In the genomic region with DNA sequence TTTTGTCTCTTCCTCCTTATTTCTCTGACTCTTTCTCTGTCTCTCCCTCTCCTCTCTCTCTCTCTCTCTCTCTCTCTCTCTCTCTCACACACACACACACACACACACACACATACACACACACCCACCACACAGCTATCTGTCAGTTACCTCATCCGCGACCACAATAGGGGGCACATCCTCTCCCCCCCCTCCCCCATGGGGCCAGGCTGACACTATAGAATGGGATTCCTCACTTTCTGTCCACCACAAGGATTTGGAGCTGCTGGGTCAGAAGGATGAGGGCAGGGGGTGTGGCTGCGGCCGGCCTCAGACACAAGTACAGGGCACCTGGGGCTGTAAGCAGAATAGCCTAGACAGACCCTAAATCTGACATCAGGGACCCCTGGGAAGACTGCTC, we compare ENCODE assay signal across 19 mouse cellular contexts.
"Had no signal": no experiment of that assay in that cellular context is flagged by ENCODE, and none has a peak within 500 bp of the region (broad histone marks: within the 10 kb centered on the region; RNA-seq: fewer than 3 reads in every experiment).

No protein-coding gene starts in this region.

- H3K9ac ChIP-seq: limb, embryonic 13.5 days; liver, embryonic 12.5 days; liver, embryonic 15.5 days; lung, embryonic 15.5 days; midbrain, embryonic 13.5 days had no signal

- DNase-seq: kidney, adult 2 months; kidney, postnatal 10 days; kidney, postnatal 36 days; left cerebral cortex, postnatal 4 days; liver; lung, adult 18-20 months; lung, postnatal 10 days; lung, postnatal 36 days had no signal

- H3K4me2 ChIP-seq: limb, embryonic 13.5 days; liver, embryonic 12.5 days; liver, embryonic 15.5 days; lung, embryonic 15.5 days; midbrain, embryonic 13.5 days; neural tube, embryonic 13.5 days had no signal

- ATAC-seq: intestine, postnatal 0 days; liver, embryonic 12.5 days; midbrain, embryonic 13.5 days; midbrain, embryonic 16.5 days had no signal

- H3K4me3 ChIP-seq: limb, embryonic 13.5 days; liver, embryonic 12.5 days; liver, embryonic 15.5 days; lung, embryonic 15.5 days; megakaryocyte, embryonic 14.5 days; midbrain, embryonic 10.5 days; midbrain, embryonic 13.5 days; myocyte; neural tube, embryonic 13.5 days had no signal

- H3K27me3 ChIP-seq: midbrain, embryonic 13.5 days had no signal

- H3K27ac ChIP-seq: limb, embryonic 13.5 days; liver, embryonic 12.5 days; liver, embryonic 15.5 days; lung, embryonic 15.5 days; midbrain, embryonic 10.5 days; midbrain, embryonic 13.5 days; neural tube, embryonic 13.5 days had no signal

- H3K36me3 ChIP-seq: limb, embryonic 13.5 days; liver, embryonic 12.5 days; liver, embryonic 15.5 days; lung, embryonic 15.5 days; midbrain, embryonic 10.5 days; midbrain, embryonic 13.5 days; neural tube, embryonic 13.5 days had no signal

- H3K4me1 ChIP-seq: liver, embryonic 12.5 days; liver, embryonic 15.5 days; megakaryocyte, embryonic 14.5 days; midbrain, embryonic 13.5 days had no signal

- H3K9me3 ChIP-seq: liver, embryonic 12.5 days; liver, embryonic 15.5 days; lung, embryonic 15.5 days; midbrain, embryonic 10.5 days; midbrain, embryonic 13.5 days; neural tube, embryonic 13.5 days had no signal
